Mouse (Mus musculus): ENCODE results near the gene Wnt2b.

DNA sequence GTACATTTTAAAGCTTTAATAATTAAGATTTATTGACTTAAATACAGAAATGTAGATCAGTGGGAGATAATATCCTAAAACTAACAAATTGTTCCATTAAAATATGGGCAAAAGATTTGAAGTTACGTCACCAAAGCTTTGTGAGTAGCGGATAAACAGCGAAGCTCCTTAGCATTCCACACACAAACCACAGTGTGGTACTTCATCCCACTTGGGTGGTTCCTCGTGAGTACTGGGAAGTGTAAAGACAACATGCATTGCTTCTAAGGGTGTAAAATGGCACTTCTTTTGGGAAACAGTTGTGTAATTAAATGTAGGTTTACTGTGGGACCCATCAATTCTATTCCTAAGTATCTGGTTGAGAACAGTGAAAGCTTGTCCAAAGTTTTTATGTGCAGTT is 60.6 kb downstream of the Wnt2b start:
- no peak for TF ChIP-seq CTCF (IDR thresholded peaks at IDR 0.05; ENCODE audit: low read depth, low read length)
- TF ChIP-seq GATA1 (IDR thresholded peaks at IDR 0.05; ENCODE audit: borderline replicate concordance, low read length), result no peak
- TF ChIP-seq TAL1 (conservative IDR thresholded peaks at IDR 0.05; ENCODE audit: low read depth, low read length), result no peak
- TF ChIP-seq POLR2AphosphoS5 (IDR thresholded peaks at IDR 0.05; ENCODE audit: insufficient replicate concordance, low read depth, low read length), result no peak
- TF ChIP-seq GATA2 (IDR thresholded peaks at IDR 0.05; ENCODE audit: borderline replicate concordance, low read depth, low read length), result no peak
